Mouse (Mus musculus): ENCODE results near the gene Sgcd. TPM values are rescaled to one million over a fixed set of nuclear protein-coding genes. Genes with fewer than 3 reads are reported as not detected.
"Not testable (repeated sequence)": the region's sequence is repeated elsewhere in the genome, so short reads cannot be mapped to it uniquely, and the experiment has no call there.

Sgcd gene
- total RNA-seq, 2 experiments from 2014 or later, result 54.3 TPM

DNA sequence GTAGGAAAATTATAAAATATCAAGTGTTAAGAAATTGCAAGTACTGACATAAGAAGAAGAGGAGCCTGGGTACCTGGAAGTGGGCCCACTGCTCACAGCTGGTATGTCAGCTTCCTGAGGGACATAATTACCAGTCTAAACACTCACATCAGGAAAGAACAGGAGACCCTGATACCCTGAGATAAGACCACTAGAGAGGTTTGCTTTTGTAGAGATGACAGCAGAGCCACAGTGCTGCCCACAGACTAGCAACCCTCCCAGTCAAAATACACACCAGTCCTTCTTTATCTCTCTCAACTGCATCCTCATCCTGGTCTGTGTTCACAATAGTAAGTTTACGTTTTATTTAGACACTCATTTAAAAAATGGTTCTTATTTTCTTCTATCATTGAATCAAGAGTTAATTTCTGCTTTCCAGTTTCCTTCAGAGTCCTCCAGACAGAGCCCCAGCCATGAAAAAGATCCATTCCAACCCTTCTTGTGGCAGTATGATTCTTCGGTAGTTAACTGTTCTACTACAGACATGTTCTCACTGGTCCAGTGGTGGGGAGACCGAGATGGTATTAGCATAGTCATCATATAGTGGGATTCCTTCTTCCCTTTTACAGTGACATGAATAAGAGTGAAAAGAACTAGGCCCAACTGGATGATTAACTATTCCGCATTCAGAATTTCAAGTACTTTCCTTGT is 211.4 kb downstream of the Sgcd start:
- intact Hi-C loops (cut with DNase I), result no loop called here
- DNase-seq, result no peak

GRCm38 (mm10) chr11:47776019-47776418 is 212.8 kb downstream of the Sgcd start:
- DNase-seq, result no peak
- intact Hi-C loops (cut with DNase I), result no loop called here

GRCm38 (mm10) chr11:47765859-47766258 is 222.9 kb downstream of the Sgcd start:
- intact Hi-C loops (cut with DNase I), result no loop called here

GRCm38 (mm10) chr11:47763569-47763968 is 225.2 kb downstream of the Sgcd start:
- DNase-seq; intact Hi-C loops (cut with DNase I): not testable (repeated sequence)

More at GRCm38 (mm10) chr11:47765859-47766258, 222.9 kb downstream of the Sgcd start:
- DNase-seq, result no peak

GRCm38 (mm10) chr11:47759015-47759414 is 229.8 kb downstream of the Sgcd start:
- DNase-seq, result no peak
- intact Hi-C loops (cut with DNase I), result no loop called here

- intact Hi-C loops (cut with DNase I), result no loop called here
- DNase-seq, result no peak
Measured at GRCm38 (mm10) chr11:47742806-47743205, 246.0 kb downstream of the Sgcd start.

GRCm38 (mm10) chr11:47704930-47705787 is 283.6 kb downstream of the Sgcd start:
- DNase-seq, result peak; percentile 38 to 39

GRCm38 (mm10) chr11:47695611-47696010 is 293.2 kb downstream of the Sgcd start:
- DNase-seq, result no peak
- intact Hi-C loops (cut with DNase I), result no loop called here

More at GRCm38 (mm10) chr11:47704930-47705787, 283.6 kb downstream of the Sgcd start:
- intact Hi-C loops (cut with DNase I), result no loop called here

- intact Hi-C loops (cut with DNase I), result no loop called here
- peak; percentile 12 to 37 for DNase-seq
Measured at GRCm38 (mm10) chr11:47658135-47658534, 330.6 kb downstream of the Sgcd start.

GRCm38 (mm10) chr11:47645911-47646310 is 342.9 kb downstream of the Sgcd start:
- intact Hi-C loops (cut with DNase I), result no loop called here
- no peak for DNase-seq

DNA sequence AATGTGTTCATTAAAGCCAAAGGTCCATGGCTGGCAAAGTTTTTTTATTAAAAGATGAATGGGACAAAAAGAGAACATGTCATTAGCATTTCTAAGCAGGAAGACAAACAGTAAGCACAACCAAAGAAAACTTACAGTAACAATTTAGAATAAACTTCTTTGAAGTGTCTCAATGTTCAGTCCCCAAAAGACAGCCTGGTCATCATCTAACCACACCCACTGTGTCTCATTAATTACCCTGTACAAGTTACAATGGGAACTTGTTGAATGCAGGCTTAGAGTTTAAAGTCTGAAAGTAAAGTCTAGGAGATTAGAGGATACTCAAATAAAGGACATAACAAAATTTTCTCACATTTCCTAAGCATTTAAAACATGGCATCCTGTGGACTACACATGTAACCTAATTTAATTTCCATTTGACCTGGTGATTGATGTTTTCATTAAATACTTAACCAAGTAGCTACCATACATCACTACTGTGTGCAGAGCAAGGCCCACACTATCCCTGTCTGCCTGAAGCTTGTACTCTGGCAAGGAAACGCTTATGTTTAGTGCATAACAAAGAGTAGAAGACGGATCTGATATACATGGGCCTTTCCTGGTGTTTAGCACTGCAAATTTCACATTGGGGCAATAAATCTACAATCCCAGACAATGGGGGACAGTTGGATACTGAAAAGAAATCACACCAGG is 347.1 kb downstream of the Sgcd start:
- intact Hi-C loops (cut with DNase I), result no loop called here
- no peak for DNase-seq

GRCm38 (mm10) chr11:47640556-47640955 is 348.2 kb downstream of the Sgcd start:
- no peak for DNase-seq
- intact Hi-C loops (cut with DNase I), result no loop called here

GRCm38 (mm10) chr11:47630186-47630585 is 358.6 kb downstream of the Sgcd start:
- intact Hi-C loops (cut with DNase I), result no loop called here
- DNase-seq, result no peak

DNA sequence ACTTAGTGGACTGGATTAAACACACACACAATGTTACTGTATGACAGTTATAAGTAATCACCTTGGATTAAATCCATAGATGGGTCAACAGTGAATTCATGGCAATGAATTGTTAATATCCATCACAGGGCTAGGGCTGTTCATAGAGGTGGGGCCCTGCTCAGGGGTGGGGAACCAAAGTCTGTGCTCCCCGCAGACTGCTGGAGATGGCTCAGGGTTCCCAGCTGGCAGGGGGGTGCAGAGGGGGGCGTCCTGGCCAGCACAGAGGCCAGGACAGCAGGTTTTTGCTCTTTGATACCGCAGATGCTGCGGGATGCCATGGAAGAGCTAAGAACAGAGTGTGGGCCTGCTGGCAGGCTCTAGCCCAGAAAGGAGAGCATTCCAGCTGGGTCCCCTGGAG is 378.9 kb downstream of the Sgcd start:
- intact Hi-C loops (cut with DNase I), result no loop called here
- DNase-seq, result no peak

GRCm38 (mm10) chr11:47574635-47575034 is 414.1 kb downstream of the Sgcd start:
- intact Hi-C loops (cut with DNase I), result no loop called here
- no peak for DNase-seq

GRCm38 (mm10) chr11:47568488-47568887 is 420.3 kb downstream of the Sgcd start:
- intact Hi-C loops (cut with DNase I), result no loop called here

GRCm38 (mm10) chr11:47566156-47566555 is 422.6 kb downstream of the Sgcd start:
- no peak for DNase-seq
- intact Hi-C loops (cut with DNase I), result no loop called here

More at GRCm38 (mm10) chr11:47568488-47568887, 420.3 kb downstream of the Sgcd start:
- DNase-seq, result no peak

- intact Hi-C loops (cut with DNase I), result no loop called here
- DNase-seq, result no peak
Measured at GRCm38 (mm10) chr11:47524845-47525244, 463.9 kb downstream of the Sgcd start.

DNA sequence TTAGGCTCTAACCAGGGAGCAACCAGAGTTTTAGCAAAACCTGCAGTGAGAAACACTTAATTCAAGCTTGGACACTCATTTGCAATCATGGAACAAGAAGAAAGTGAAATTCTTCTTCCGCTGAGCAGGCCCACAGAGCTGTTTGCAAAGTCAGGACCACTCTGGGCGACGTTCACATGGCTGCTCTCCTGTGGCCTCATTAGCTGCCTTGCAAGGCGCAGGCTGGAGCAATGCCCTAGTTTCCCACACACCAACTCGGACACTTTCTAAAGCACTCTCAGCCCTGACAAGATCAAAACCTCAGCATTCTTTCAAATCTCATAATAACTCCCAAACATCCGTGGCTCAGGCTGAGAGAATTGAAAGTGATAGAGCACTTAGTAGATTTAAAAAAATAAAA is 480.7 kb downstream of the Sgcd start:
- DNase-seq, result no peak
- intact Hi-C loops (cut with DNase I), result no loop called here

DNA sequence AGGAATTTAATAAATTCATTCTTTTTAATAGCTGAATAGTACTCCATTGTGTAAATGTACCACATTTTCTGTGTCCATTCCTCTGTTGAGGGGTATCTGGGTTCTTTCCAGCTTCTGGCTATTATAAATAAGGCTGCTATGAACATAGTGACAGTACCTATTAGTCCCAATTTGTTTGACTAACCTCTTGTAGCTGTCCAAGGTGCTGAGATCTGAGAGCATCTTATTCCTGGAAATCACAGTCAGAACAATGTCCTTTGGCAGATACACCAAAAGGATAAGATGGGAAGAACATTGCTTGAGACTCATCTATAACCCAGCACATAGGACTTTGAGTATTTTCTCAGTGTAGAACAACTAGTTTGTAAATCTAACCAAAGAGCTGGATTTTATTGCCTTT is 485.5 kb downstream of the Sgcd start:
- peak in 1 of 2 experiments; percentile 3 for DNase-seq
- intact Hi-C loops (cut with DNase I), result not testable (repeated sequence)

Data from heart, postnatal 10 days (tissue).